Mouse (Mus musculus) retina, postnatal 7 days (tissue): ENCODE data around the gene Ptges.

Experiments
- DNase-seq: peaks from one replicate; pipeline ENCODE4 v3.0.0-alpha.2; 2012; ENCODE audit warnings: low read depth, low spot score

Ptges gene

GRCm38 (mm10) chr2:30850581-30850980, 79.1 kb downstream of the Ptges start:
- DNase-seq = no peak

- DNase-seq = no peak
These were observed 81.5 kb downstream of the Ptges start for GRCm38 (mm10) chr2:30848184-30848583.

- no peak for DNase-seq
These were observed 82.9 kb downstream of the Ptges start for GRCm38 (mm10) chr2:30846723-30847122.

- no peak for DNase-seq
These were observed 83.4 kb downstream of the Ptges start for GRCm38 (mm10) chr2:30846236-30846635.

GRCm38 (mm10) chr2:30845152-30846070, 84.3 kb downstream of the Ptges start:
- no peak for DNase-seq

GRCm38 (mm10) chr2:30842615-30843014, 87.0 kb downstream of the Ptges start:
- no peak for DNase-seq
